Mouse (Mus musculus) CH12.LX (cell line): Measurements from ENCODE around the gene 0610010F05Rik. TPM values are rescaled to one million over a fixed set of nuclear protein-coding genes. Genes with fewer than 3 reads are reported as not detected.

ENCODE experiments used
- DNase-seq: peaks from one replicate; pipeline ENCODE4 v3.0.0-alpha.2; 2013; ENCODE audit errors: extremely low read depth
- H3K27ac ChIP-seq: 2 replicates; pipeline ENCODE4 v1.5.1; 2012; ENCODE audit warnings: low read depth, mild to moderate bottlenecking, control low read depth, moderate library complexity; ENCODE audit not compliant: insufficient read depth
- H3K27me3 ChIP-seq: replicated peaks from 2 replicates; pipeline ENCODE3; 2012; ENCODE audit warnings: inconsistent platforms
- H3K36me3 ChIP-seq, 2 experiments: replicated peaks in 1 of 2; 2 replicates each; pipeline versions ENCODE3 to v1.6.1; 2012; ENCODE audit warnings: inconsistent platforms in 1 of 2, low read length in 1 of 2, mild to moderate bottlenecking in 1 of 2, mixed read lengths in 1 of 2, moderate library complexity in 1 of 2; ENCODE audit not compliant: control insufficient read depth in 1 of 2, insufficient read depth in 1 of 2
- H3K4me1 ChIP-seq, 2 experiments: 2 replicates each; pipeline ENCODE4 v1.6.1; 2012; ENCODE audit warnings: inconsistent platforms in 1 of 2, moderate library complexity in 1 of 2; ENCODE audit not compliant: insufficient read depth in 2 of 2, control insufficient read depth in 1 of 2
- H3K4me2 ChIP-seq: 2 replicates; pipeline ENCODE4 v1.6.1; 2012; ENCODE audit warnings: low read depth, mild to moderate bottlenecking, control low read depth; ENCODE audit not compliant: poor library complexity, insufficient read depth, severe bottlenecking
- H3K4me3 ChIP-seq, 3 experiments: fragments of 150-350 bp in 1 of 3; sonication (generic) in 1 of 3; replicated peaks in 1 of 3; 2 replicates each; pipeline versions ENCODE3 to v1.5.1; 2011 to 2012; ENCODE audit warnings: low read depth in 2 of 3, low read length in 2 of 3, mild to moderate bottlenecking in 2 of 3, moderate library complexity in 2 of 3, control low read depth in 1 of 3, improper control_type of control experiment in 1 of 3, inconsistent platforms in 1 of 3, mixed read lengths in 1 of 3; ENCODE audit not compliant: poor library complexity in 1 of 3
- H3K79me2 ChIP-seq: replicated peaks from 2 replicates; pipeline ENCODE4 v1.6.1; 2012; ENCODE audit warnings: mild to moderate bottlenecking, moderate library complexity; ENCODE audit not compliant: control insufficient read depth, poor library complexity, insufficient read depth, severe bottlenecking; ENCODE audit errors: extremely low read depth
- H3K9ac ChIP-seq: 2 replicates; pipeline ENCODE4 v1.6.1; 2012; ENCODE audit warnings: low read depth, mild to moderate bottlenecking, control low read depth, moderate library complexity; ENCODE audit not compliant: insufficient read depth
- H3K9me3 ChIP-seq: replicated peaks from 2 replicates; pipeline ENCODE3; 2012; ENCODE audit warnings: low read length, inconsistent platforms, mixed read lengths
- BHLHE40 ChIP-seq: IDR thresholded peaks from 2 replicates; pipeline ENCODE4 v1.6.1; 2011; ENCODE audit warnings: mild to moderate bottlenecking, low read depth, low read length, improper control_type of control experiment
- CHD2 ChIP-seq: IDR thresholded peaks from 2 replicates; pipeline ENCODE4 v1.6.1; 2011; ENCODE audit warnings: low read length, improper control_type of control experiment
- E2F4 ChIP-seq: IDR thresholded peaks from 2 replicates; pipeline ENCODE4 v1.6.1; 2011; ENCODE audit warnings: low read depth, low read length, improper control_type of control experiment; ENCODE audit not compliant: insufficient replicate concordance
- EP300 ChIP-seq: IDR thresholded peaks from 2 replicates; pipeline ENCODE4 v1.6.1; 2011; ENCODE audit warnings: low read length, improper control_type of control experiment
- GABPA ChIP-seq: IDR thresholded peaks from 2 replicates; pipeline ENCODE4 v1.6.1; 2012; ENCODE audit warnings: low read depth, low read length, improper control_type of control experiment, inconsistent platforms; ENCODE audit not compliant: insufficient replicate concordance
- IRF4 ChIP-seq: IDR thresholded peaks from 2 replicates; pipeline ENCODE4 v1.6.1; 2014; ENCODE audit warnings: low read depth, mild to moderate bottlenecking, inconsistent platforms, low read length, improper control_type of control experiment
- MAX ChIP-seq: IDR thresholded peaks from 2 replicates; pipeline ENCODE4 v1.6.1; 2011; ENCODE audit warnings: low read length, improper control_type of control experiment
- MXI1 ChIP-seq: IDR thresholded peaks from 2 replicates; pipeline ENCODE4 v1.6.1; 2011; ENCODE audit warnings: mild to moderate bottlenecking, low read depth, low read length, improper control_type of control experiment
- MYC ChIP-seq: IDR thresholded peaks from 2 replicates; pipeline ENCODE4 v1.6.1; 2011; ENCODE audit warnings: low read depth, mild to moderate bottlenecking, improper control_type of control experiment, low read length
- POLR2A ChIP-seq: IDR thresholded peaks from 2 replicates; pipeline ENCODE4 v1.6.1; 2011; ENCODE audit warnings: low read depth, mild to moderate bottlenecking, improper control_type of control experiment, low read length
- RAD21 ChIP-seq: IDR thresholded peaks from 2 replicates; pipeline ENCODE4 v1.6.1; 2011; ENCODE audit warnings: low read depth, mild to moderate bottlenecking, low read length, improper control_type of control experiment, moderate library complexity
- SMC3 ChIP-seq: IDR thresholded peaks from 2 replicates; pipeline ENCODE4 v1.6.1; 2011; ENCODE audit warnings: low read depth, low read length, improper control_type of control experiment
- TBP ChIP-seq: conservative IDR thresholded peaks from 2 replicates; pipeline ENCODE4 v1.6.1; 2011; ENCODE audit warnings: low read depth, low read length, improper control_type of control experiment
- TCF12 ChIP-seq: IDR thresholded peaks from 2 replicates; pipeline ENCODE4 v1.6.1; 2014; ENCODE audit warnings: low read depth, mild to moderate bottlenecking, inconsistent platforms, low read length, improper control_type of control experiment
- ZC3H11A ChIP-seq: IDR thresholded peaks from 2 replicates; pipeline ENCODE4 v1.6.1; 2012; ENCODE audit warnings: low read depth, mild to moderate bottlenecking, inconsistent platforms, low read length, improper control_type of control experiment
- ZKSCAN1 ChIP-seq: IDR thresholded peaks from 2 replicates; pipeline ENCODE4 v1.6.1; 2012; ENCODE audit warnings: low read depth, inconsistent platforms, low read length, improper control_type of control experiment, borderline replicate concordance
- ZMIZ1 ChIP-seq: IDR thresholded peaks from 2 replicates; pipeline ENCODE4 v1.6.1; 2012; ENCODE audit warnings: low read depth, mild to moderate bottlenecking, inconsistent platforms, low read length, improper control_type of control experiment
- ZNF384 ChIP-seq: IDR thresholded peaks from 2 replicates; pipeline ENCODE4 v1.6.1; 2012; ENCODE audit warnings: low read depth, low read length, improper control_type of control experiment, inconsistent platforms
- dilution Hi-C: fragments of 300-500 bp; cut with MboI; formaldehyde crosslinking; loops from 2 replicates; pipeline ENCODE4 v1.14.3; 2020; ENCODE audit warnings: low sequenced_read_pairs; ENCODE audit not compliant: extremely low pct_unique_long_range_greater_than_20kb, extremely low pct_ligation_motif_present
- in situ Hi-C: fragments of 300-500 bp; cut with MboI; formaldehyde crosslinking; loops from 3 replicates; pipeline ENCODE4 v1.14.3; 2019; ENCODE audit warnings: low sequenced_read_pairs, low pct_ligation_motif_present, low pct_unique_long_range_greater_than_20kb, mixed read lengths
- polyA plus RNA-seq: library from polyadenylated mRNA; unstranded; fragments of >175 nt; gene quantifications from 2 replicates; pipeline ENCODE4 v1.2.1, GENCODE M21; 2012; ENCODE audit warnings: low read depth; ENCODE audit not compliant: insufficient read length
- total RNA-seq, 2 experiments: library from RNA; depleted of rRNA; stranded (reverse); fragments of 300-350 nt in 1 of 2; fragments of >200 nt in 1 of 2; gene quantifications; 2 replicates each; pipeline ENCODE4 v1.2.3; 2012 to 2014

Gene 0610010F05Rik
- total and polyA plus RNA-seq, 3 experiments, result 11.6 to 18.7 (median 16.4) TPM

DNA sequence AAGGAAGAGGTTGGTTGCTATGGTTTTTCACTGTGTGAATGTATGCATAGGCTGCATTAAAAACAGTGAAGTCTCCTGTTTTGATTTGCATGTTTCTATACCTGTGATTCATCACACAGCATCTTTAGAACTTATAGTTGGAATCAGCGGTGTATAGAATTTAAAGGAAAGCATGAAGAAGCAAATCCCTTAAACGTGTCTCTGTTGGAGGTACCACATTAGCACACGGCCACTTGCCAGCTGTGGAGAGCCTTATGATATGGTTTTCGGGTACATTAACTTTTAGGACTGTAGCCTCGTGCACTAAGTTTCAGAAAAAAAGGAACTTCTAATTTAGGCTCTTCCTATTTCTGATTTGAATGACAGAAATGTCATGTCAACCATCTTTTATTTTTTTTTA lies 49.1 kb upstream of the 0610010F05Rik start:
- no peak overlapping the region for H3K4me2 ChIP-seq
- in situ Hi-C loops, result loop anchor here (5.0 to 25.0 kb wide), 2 partner anchors 180 to 270 kb away; no protein-coding TSS in a partner anchor
- H3K27ac ChIP-seq, result no peak overlapping the region
- peaks cover 18% of the 10 kb centered on the region for H3K79me2 ChIP-seq
- H3K9ac ChIP-seq, result peak overlapping the region; percentile 10; the same call in 1 of the 2 replicates
- H3K4me3 ChIP-seq, result no peak overlapping the region
- peaks cover 13 to 56% of the 10 kb centered on the region in 2 experiments for H3K4me1 ChIP-seq
- dilution Hi-C loops, result no loop called here
- TF ChIP-seq ZKSCAN1 (no peak), ZNF384 (0 out of 2 replicates have a peak, but pooled peaks have one; percentile 14), ZC3H11A (no peak), POLR2A (no peak), BHLHE40 (peak; percentile 4; the same call in 1 of the 2 replicates)
- no peaks in the 10 kb centered on the region for H3K9me3 ChIP-seq
- DNase-seq, result peak; percentile 24
- H3K36me3 ChIP-seq, result peaks cover 46 to 80% of the 10 kb centered on the region in 2 experiments
- no peaks in the 10 kb centered on the region for H3K27me3 ChIP-seq

- TF ChIP-seq ZKSCAN1 (no peak), MXI1 (no peak), CHD2 (no peak), TBP (no peak), TCF12 (no peak), IRF4 (no peak), MAX (no peak), GABPA (no peak), MYC (no peak), BHLHE40 (no peak), POLR2A (no peak), E2F4 (no peak), RAD21 (no peak), EP300 (no peak), SMC3 (no peak), ZMIZ1 (no peak)
- Histone ChIP-seq H3K9ac (no peak overlapping the region), H3K4me3 (no peak overlapping the region), H3K4me2 (no peak overlapping the region), H3K27me3 (no peaks in the 10 kb centered on the region), H3K4me1 (peaks cover 3 to 36% of the 10 kb centered on the region in 2 experiments; a peak in 3 of 4 replicates), H3K36me3 (peaks cover 61 to 87% of the 10 kb centered on the region in 2 experiments), H3K27ac (no peak overlapping the region), H3K9me3 (no peaks in the 10 kb centered on the region), H3K79me2 (peaks cover 10% of the 10 kb centered on the region; the same call in 1 of the 2 replicates)
- DNase-seq, result no peak
- in situ Hi-C loops (loop anchor here (5.0 to 25.0 kb wide), 2 partner anchors 182 to 272 kb away; no protein-coding TSS in a partner anchor), dilution Hi-C loops (no loop called here)
Measured at GRCm38 (mm10) chr11:23680435-23680950, 47.1 kb upstream of the 0610010F05Rik start.
